Mouse (Mus musculus) hindbrain, postnatal 0 days (tissue): ENCODE measurements around the gene Aifm1. TPM values are rescaled to one million over a fixed set of nuclear protein-coding genes. Genes with fewer than 3 reads are reported as not detected.
"Not testable (repeated sequence)": the region's sequence is repeated elsewhere in the genome, so short reads cannot be mapped to it uniquely, and the experiment has no call there.

Experiments
- ATAC-seq: fragments of 200-750 bp; cut with Nextera tagmentation; 2 replicates; pipeline ENCODE4 v1.8.0; 2017; ENCODE audit warnings: mild to moderate bottlenecking, moderate TSS enrichment, moderate library complexity
- DNase-seq: peaks from one replicate; pipeline ENCODE4 v3.0.0-alpha.2; 2015; ENCODE audit warnings: low spot score
- H3K27ac ChIP-seq: fragments of 300-500 bp; sonication (generic); 2 replicates; pipeline ENCODE4 v1.5.1; 2014; ENCODE audit warnings: mild to moderate bottlenecking
- H3K27me3 ChIP-seq: fragments of 300-500 bp; sonication (generic); 2 replicates; pipeline ENCODE4 v1.6.1; 2014; ENCODE audit warnings: low read length, mixed read lengths; ENCODE audit not compliant: insufficient read depth
- H3K36me3 ChIP-seq: fragments of 300-500 bp; sonication (generic); 2 replicates; pipeline ENCODE4 v1.6.1; 2014; ENCODE audit warnings: low read length, mixed read lengths; ENCODE audit not compliant: insufficient read depth
- H3K4me1 ChIP-seq: fragments of 300-500 bp; sonication (generic); 2 replicates; pipeline ENCODE4 v1.6.1; 2014; ENCODE audit warnings: antibody characterized with exemption, low read length, mixed read lengths; ENCODE audit not compliant: insufficient read depth
- H3K4me2 ChIP-seq: fragments of 300-500 bp; sonication (generic); 2 replicates; pipeline ENCODE4 v1.6.1; 2014; ENCODE audit warnings: low read depth, mild to moderate bottlenecking, low read length, moderate library complexity, mixed read lengths
- H3K4me3 ChIP-seq: fragments of 300-500 bp; sonication (generic); 2 replicates; pipeline ENCODE4 v1.5.1; 2014; ENCODE audit warnings: low read length
- H3K9ac ChIP-seq: fragments of 300-500 bp; sonication (generic); replicated peaks from 2 replicates; pipeline ENCODE4 v1.6.1; 2014; ENCODE audit warnings: mild to moderate bottlenecking, low read length, moderate library complexity, mixed read lengths
- H3K9me3 ChIP-seq: fragments of 300-500 bp; sonication (generic); 2 replicates; pipeline ENCODE4 v1.6.1; 2016; ENCODE audit warnings: low read length, mixed read lengths
- CTCF ChIP-seq: IDR thresholded peaks from 2 replicates; pipeline ENCODE4 v1.5.1; 2016; ENCODE audit warnings: antibody characterized with exemption, control low read depth, low read depth
- WGBS: fragments of 180-500 bp; shearing (Covaris S2); extraction: QIAGEN DNeasy Blood & Tissue Kit; methylation state at CpG from one replicate; pipeline ENCODE4 v1.1.7; 2014; 5-methylcytosine and 5-hydroxymethylcytosine counted together
- polyA plus RNA-seq: library from polyadenylated mRNA; unstranded; fragments of >200 nt; fragmentation: Nextera tagmentation; extraction: Ambion mirVana; gene quantifications from 2 replicates; pipeline ENCODE4 v1.2.1, GENCODE M21; 2015
- total RNA-seq: library from RNA; depleted of rRNA; stranded (reverse); fragments of >200 nt; gene quantifications from 2 replicates; pipeline ENCODE4 v1.2.3, GENCODE M21; 2014

Gene Aifm1
- total and polyA plus RNA-seq, 2 experiments from 2014 or later = 7.2 to 32.9 TPM

GRCm38 (mm10) chrX:48452931-48453673 is 60.3 kb downstream of the Aifm1 start:
- 40% methylated on average over 49 of the region's 71 CpGs for WGBS
- H3K4me3 ChIP-seq = peak overlapping the region; percentile 36
- H3K27ac ChIP-seq = no peak overlapping the region
- peak overlapping the region; percentile 42 for H3K4me2 ChIP-seq
- no peaks in the 10 kb centered on the region for H3K9me3 ChIP-seq
- no peaks in the 10 kb centered on the region for H3K36me3 ChIP-seq
- no peak overlapping the region for H3K9ac ChIP-seq
- H3K27me3 ChIP-seq = no peaks in the 10 kb centered on the region
- no peak for TF ChIP-seq CTCF
- no peaks in the 10 kb centered on the region for H3K4me1 ChIP-seq
- DNase-seq (no peak), ATAC-seq (no peak)

DNA sequence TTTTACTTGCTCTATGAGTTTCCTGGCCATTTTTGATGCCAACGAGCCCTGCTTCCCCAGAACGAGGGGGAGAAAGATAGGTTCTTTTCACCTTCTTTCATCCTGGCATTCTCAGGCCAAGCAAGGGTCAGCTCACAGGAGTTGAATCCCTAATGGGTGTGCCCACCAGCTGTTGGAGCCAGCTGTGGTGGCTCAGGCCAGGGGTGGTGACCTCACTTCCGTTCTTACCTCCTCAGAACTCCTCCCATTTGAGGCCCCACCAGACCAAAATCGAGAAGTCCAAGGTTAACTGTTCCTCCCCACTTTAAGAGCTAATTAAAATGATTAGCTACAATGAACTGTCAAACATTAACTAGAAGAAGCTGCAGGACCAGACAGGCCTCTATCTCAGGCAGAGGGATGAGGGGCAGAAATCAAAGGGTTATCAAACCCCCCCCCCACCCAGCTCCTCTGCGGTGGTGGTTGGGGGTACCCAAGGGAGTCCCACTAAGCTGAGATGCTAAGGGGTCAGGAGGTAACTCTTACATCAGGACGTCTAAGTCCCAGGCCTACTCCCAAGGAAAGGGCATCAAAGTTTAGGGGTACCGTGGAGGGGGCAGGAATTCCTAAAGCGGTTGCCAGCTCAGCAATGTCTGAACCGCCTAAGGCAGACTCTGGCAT is 61.0 kb downstream of the Aifm1 start:
- Histone ChIP-seq H3K4me1 (no peaks in the 10 kb centered on the region), H3K27ac (no peak overlapping the region), H3K4me2 (peak overlapping the region; percentile 42; the same call in 1 of the 2 replicates), H3K27me3 (no peaks in the 10 kb centered on the region), H3K36me3 (no peaks in the 10 kb centered on the region), H3K9me3 (no peaks in the 10 kb centered on the region), H3K9ac (no peak overlapping the region), H3K4me3 (no peak overlapping the region; the same call in 1 of the 2 replicates)
- WGBS = 38% methylated on average over 9 of the region's 9 CpGs
- no peak for TF ChIP-seq CTCF
- no peak for DNase-seq
- no peak for ATAC-seq

GRCm38 (mm10) chrX:48449646-48450045 is 63.7 kb downstream of the Aifm1 start:
- H3K27me3 ChIP-seq = no peaks in the 10 kb centered on the region
- H3K9me3 ChIP-seq = no peaks in the 10 kb centered on the region
- no peak overlapping the region for H3K27ac ChIP-seq
- no peaks in the 10 kb centered on the region for H3K36me3 ChIP-seq
- no peak for TF ChIP-seq CTCF
- H3K4me3 ChIP-seq = no peak overlapping the region
- no peaks in the 10 kb centered on the region for H3K4me1 ChIP-seq
- H3K4me2 ChIP-seq = no peak overlapping the region
- WGBS = 38% methylated on average over 10 of the region's 10 CpGs
- H3K9ac ChIP-seq = no peak overlapping the region
- ATAC-seq = no peak
- DNase-seq = no peak

- Histone ChIP-seq H3K4me3 (no peak overlapping the region), H3K9me3 (no peaks in the 10 kb centered on the region), H3K9ac (no peak overlapping the region), H3K27ac (no peak overlapping the region), H3K4me1 (no peaks in the 10 kb centered on the region), H3K36me3 (no peaks in the 10 kb centered on the region), H3K27me3 (no peaks in the 10 kb centered on the region), H3K4me2 (no peak overlapping the region)
- 88% methylated on average over 4 of the region's 4 CpGs for WGBS
- DNase-seq = no peak
- no peak for TF ChIP-seq CTCF
- no peak for ATAC-seq
Observed at GRCm38 (mm10) chrX:48444677-48445076, 68.7 kb downstream of the Aifm1 start.

- no peak overlapping the region for H3K27ac ChIP-seq
- no peak overlapping the region for H3K4me2 ChIP-seq
- DNase-seq (no peak), ATAC-seq (no peak)
- WGBS = 81% methylated on average over 7 of the region's 7 CpGs
- H3K27me3 ChIP-seq = no peaks in the 10 kb centered on the region
- TF ChIP-seq CTCF = no peak
- H3K4me1 ChIP-seq = no peaks in the 10 kb centered on the region
- H3K9me3 ChIP-seq = no peaks in the 10 kb centered on the region
- no peaks in the 10 kb centered on the region for H3K36me3 ChIP-seq
- no peak overlapping the region for H3K4me3 ChIP-seq
- H3K9ac ChIP-seq = no peak overlapping the region
Observed at GRCm38 (mm10) chrX:48441954-48442353, 71.4 kb downstream of the Aifm1 start.

GRCm38 (mm10) chrX:48441548-48441947 is 71.8 kb downstream of the Aifm1 start:
- no peak overlapping the region for H3K4me3 ChIP-seq
- ATAC-seq (no peak), DNase-seq (no peak)
- no peak overlapping the region for H3K9ac ChIP-seq
- H3K4me2 ChIP-seq = no peak overlapping the region
- no peaks in the 10 kb centered on the region for H3K27me3 ChIP-seq
- H3K36me3 ChIP-seq = no peaks in the 10 kb centered on the region
- no peaks in the 10 kb centered on the region for H3K4me1 ChIP-seq
- H3K27ac ChIP-seq = no peak overlapping the region
- H3K9me3 ChIP-seq = no peaks in the 10 kb centered on the region
- 91% methylated on average over 6 of the region's 6 CpGs for WGBS
- no peak for TF ChIP-seq CTCF

- TF ChIP-seq CTCF = no peak
- no peak overlapping the region for H3K9ac ChIP-seq
- no peak overlapping the region for H3K4me3 ChIP-seq
- no peaks in the 10 kb centered on the region for H3K4me1 ChIP-seq
- H3K4me2 ChIP-seq = no peak overlapping the region
- no peaks in the 10 kb centered on the region for H3K27me3 ChIP-seq
- no peaks in the 10 kb centered on the region for H3K36me3 ChIP-seq
- no peaks in the 10 kb centered on the region for H3K9me3 ChIP-seq
- H3K27ac ChIP-seq = no peak overlapping the region
- DNase-seq (no peak), ATAC-seq (no peak)
- WGBS = 88% methylated on average over 4 of the region's 4 CpGs
Observed at GRCm38 (mm10) chrX:48439036-48439435, 74.3 kb downstream of the Aifm1 start.

GRCm38 (mm10) chrX:48436082-48436481 is 77.3 kb downstream of the Aifm1 start:
- ATAC-seq, H3K27me3 ChIP-seq: not testable (repeated sequence)
- 90% methylated on average over 6 of the region's 7 CpGs for WGBS

More at GRCm38 (mm10) chrX:48436082-48436481, 77.3 kb downstream of the Aifm1 start:
- not testable (repeated sequence) for H3K9me3 ChIP-seq, H3K9ac ChIP-seq, H3K4me1 ChIP-seq, H3K4me3 ChIP-seq, H3K27ac ChIP-seq, DNase-seq, H3K36me3 ChIP-seq, H3K4me2 ChIP-seq
